Mouse (Mus musculus) neural tube, embryonic 13.5 days (tissue): ENCODE data around the gene Cklf. TPM values are rescaled to one million over a fixed set of nuclear protein-coding genes. Genes with fewer than 3 reads are reported as not detected.
"Not testable (repeated sequence)": the region's sequence is repeated elsewhere in the genome, so short reads cannot be mapped to it uniquely, and the experiment has no call there.

Experiments
- ATAC-seq: fragments of 200-750 bp; cut with Nextera tagmentation; 2 replicates; pipeline ENCODE4 v1.8.0; 2017; ENCODE audit warnings: low read depth, mild to moderate bottlenecking, moderate TSS enrichment, moderate library complexity
- H3K27ac ChIP-seq: fragments of 300-500 bp; sonication (generic); replicated peaks from 2 replicates; pipeline ENCODE4 v1.5.1; 2015; ENCODE audit warnings: moderate library complexity, mild to moderate bottlenecking, inconsistent platforms
- H3K27me3 ChIP-seq: fragments of 300-500 bp; sonication (generic); 2 replicates; pipeline ENCODE4 v1.6.1; 2015; ENCODE audit warnings: mild to moderate bottlenecking, inconsistent platforms
- H3K36me3 ChIP-seq: fragments of 300-500 bp; sonication (generic); 2 replicates; pipeline ENCODE4 v1.6.1; 2015; ENCODE audit warnings: mild to moderate bottlenecking, inconsistent platforms
- H3K4me1 ChIP-seq: fragments of 300-500 bp; sonication (generic); replicated peaks from 2 replicates; pipeline ENCODE4 v1.6.1; 2015; ENCODE audit warnings: inconsistent platforms
- H3K4me2 ChIP-seq: fragments of 300-500 bp; sonication (generic); 2 replicates; pipeline ENCODE4 v1.6.1; 2015; ENCODE audit warnings: inconsistent platforms, mild to moderate bottlenecking, moderate library complexity
- H3K4me3 ChIP-seq: fragments of 300-500 bp; sonication (generic); 2 replicates; pipeline ENCODE4 v1.5.1; 2015; ENCODE audit warnings: mild to moderate bottlenecking, inconsistent platforms
- H3K9ac ChIP-seq: fragments of 300-500 bp; sonication (generic); 2 replicates; pipeline ENCODE4 v1.6.1; 2015; ENCODE audit warnings: moderate library complexity, mild to moderate bottlenecking, inconsistent platforms
- H3K9me3 ChIP-seq: fragments of 300-500 bp; sonication (generic); 2 replicates; pipeline ENCODE4 v1.6.1; 2016; ENCODE audit warnings: inconsistent platforms
- WGBS: fragments of 180-500 bp; shearing (Covaris S2); methylation state at CpG from one replicate; pipeline ENCODE4 v1.1.7; 2015; 5-methylcytosine and 5-hydroxymethylcytosine counted together
- polyA plus RNA-seq: library from polyadenylated mRNA; unstranded; fragments of >200 nt; fragmentation: Nextera tagmentation; extraction: Ambion mirVana; gene quantifications from 2 replicates; pipeline ENCODE4 v1.2.1, GENCODE M21; 2015

The Cklf gene
- polyA plus RNA-seq, 1 experiment from 2014 or later = 34.9 TPM

DNA sequence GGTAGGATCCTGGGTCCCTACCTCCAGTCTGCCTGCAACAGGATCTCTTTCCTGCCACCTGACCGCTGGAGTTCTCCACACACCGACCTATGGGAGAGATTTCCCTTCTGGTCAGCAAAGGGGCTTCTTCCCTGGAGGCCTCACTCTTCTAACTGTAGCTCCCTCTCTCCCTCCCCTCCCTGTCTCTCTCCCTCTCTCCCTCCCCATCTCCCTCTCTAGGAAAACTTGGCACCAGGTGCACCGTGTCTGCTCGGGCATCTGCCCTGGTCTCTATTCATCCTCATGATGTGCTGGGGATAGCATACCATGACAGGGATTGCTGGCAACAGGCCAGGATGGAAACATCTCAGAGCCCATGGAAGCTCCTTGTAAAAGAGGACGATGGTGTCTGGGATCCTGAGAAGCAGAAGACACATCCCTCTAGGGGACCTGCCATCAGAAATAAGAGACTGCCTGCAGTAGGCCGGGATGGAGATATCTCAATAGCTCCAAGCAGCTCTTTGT, 18.3 kb downstream of the Cklf start:
- Histone ChIP-seq H3K4me1 (no peaks in the 10 kb centered on the region), H3K27ac (no peak overlapping the region), H3K9me3 (no peaks in the 10 kb centered on the region), H3K36me3 (peaks cover 9% of the 10 kb centered on the region; the same call in 1 of the 2 replicates), H3K27me3 (no peaks in the 10 kb centered on the region), H3K4me2 (no peak overlapping the region), H3K9ac (no peak overlapping the region), H3K4me3 (no peak overlapping the region)
- ATAC-seq = no peak
- WGBS = 82% methylated on average over 6 of the region's 6 CpGs

- not testable (repeated sequence) for H3K27ac ChIP-seq, H3K4me2 ChIP-seq, H3K9ac ChIP-seq, H3K4me1 ChIP-seq, H3K27me3 ChIP-seq, H3K36me3 ChIP-seq, H3K4me3 ChIP-seq, ATAC-seq, H3K9me3 ChIP-seq
- WGBS = 90% methylated on average over 12 of the region's 12 CpGs
Observed at GRCm38 (mm10) chr8:104293081-104293480, 42.4 kb downstream of the Cklf start, which contains the start of gene Cmtm2a. TSS of gene Cmtm2a (minus strand) at chr8:104293181.

DNA sequence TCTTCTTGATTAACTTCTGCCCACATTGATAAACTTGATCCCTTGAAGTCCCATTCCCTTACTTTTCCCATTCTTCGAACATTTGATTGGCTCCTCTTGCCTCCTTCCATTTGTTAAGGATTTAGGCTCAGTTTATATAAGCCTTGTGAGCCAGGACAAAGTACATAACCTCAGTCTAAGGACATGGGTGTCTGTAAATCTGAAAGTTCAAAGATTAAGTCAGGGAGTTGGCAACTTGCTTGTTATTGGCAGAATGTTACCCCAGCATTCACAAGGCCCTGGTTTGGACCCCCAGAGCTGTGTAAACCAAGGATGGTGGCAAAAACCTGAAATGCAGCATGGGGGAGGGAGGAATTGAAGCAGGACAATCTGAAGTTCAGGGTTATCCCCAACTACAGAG, 43.7 kb downstream of the Cklf start:
- H3K4me2 ChIP-seq = no peak overlapping the region
- H3K27ac ChIP-seq = no peak overlapping the region
- no peak overlapping the region for H3K9ac ChIP-seq
- WGBS = 81% methylated on average over 1 of the region's 1 CpGs
- H3K4me1 ChIP-seq = no peaks in the 10 kb centered on the region
- ATAC-seq = no peak
- H3K9me3 ChIP-seq = no peaks in the 10 kb centered on the region
- H3K4me3 ChIP-seq = no peak overlapping the region
- H3K27me3 ChIP-seq = no peaks in the 10 kb centered on the region
- H3K36me3 ChIP-seq = no peaks in the 10 kb centered on the region

- H3K9ac ChIP-seq, H3K27ac ChIP-seq, H3K36me3 ChIP-seq, H3K4me3 ChIP-seq, H3K9me3 ChIP-seq, H3K27me3 ChIP-seq, H3K4me2 ChIP-seq: not testable (repeated sequence)
- 6% methylated on average over 3 of the region's 3 CpGs for WGBS
- ATAC-seq = 0 out of 2 replicates have a peak, but pooled peaks have one; percentile 59
- H3K4me1 ChIP-seq = peaks cover 15% of the 10 kb centered on the region
Observed at GRCm38 (mm10) chr8:104301577-104301976, 50.9 kb downstream of the Cklf start.

DNA sequence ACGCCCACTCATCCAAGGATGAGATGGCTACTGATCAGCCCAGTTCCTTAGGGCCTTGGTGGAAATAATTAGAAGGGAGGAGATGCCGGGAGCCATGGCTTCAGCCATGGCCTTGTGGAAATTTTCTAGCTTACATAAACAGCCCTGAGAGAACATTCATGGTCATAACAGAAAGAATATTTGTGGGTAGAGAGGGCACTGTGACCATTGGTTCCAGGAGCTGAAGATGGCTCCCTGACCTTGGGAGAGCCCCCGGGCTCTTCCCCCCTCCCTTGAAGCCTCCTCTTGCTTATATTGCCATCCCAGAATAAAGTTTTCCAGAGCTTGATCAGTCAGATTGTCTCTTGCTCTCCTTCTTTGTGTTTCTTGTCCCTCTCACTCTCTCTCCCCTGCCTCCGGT, 51.9 kb downstream of the Cklf start:
- 87% methylated on average over 4 of the region's 4 CpGs for WGBS
- not testable (repeated sequence) for H3K36me3 ChIP-seq, H3K4me3 ChIP-seq, H3K9me3 ChIP-seq, H3K27ac ChIP-seq, H3K27me3 ChIP-seq, H3K9ac ChIP-seq, H3K4me2 ChIP-seq, ATAC-seq
- H3K4me1 ChIP-seq = peaks cover 15% of the 10 kb centered on the region

- Histone ChIP-seq H3K4me1 (peaks cover 15% of the 10 kb centered on the region), H3K9me3 (no peaks in the 10 kb centered on the region), H3K9ac (no peak overlapping the region), H3K27ac (no peak overlapping the region), H3K36me3 (no peaks in the 10 kb centered on the region), H3K27me3 (no peaks in the 10 kb centered on the region), H3K4me2 (no peak overlapping the region), H3K4me3 (no peak overlapping the region)
- no peak for ATAC-seq
- WGBS = 89% methylated on average over 11 of the region's 11 CpGs
Observed at GRCm38 (mm10) chr8:104304962-104305361, 54.3 kb downstream of the Cklf start.

DNA sequence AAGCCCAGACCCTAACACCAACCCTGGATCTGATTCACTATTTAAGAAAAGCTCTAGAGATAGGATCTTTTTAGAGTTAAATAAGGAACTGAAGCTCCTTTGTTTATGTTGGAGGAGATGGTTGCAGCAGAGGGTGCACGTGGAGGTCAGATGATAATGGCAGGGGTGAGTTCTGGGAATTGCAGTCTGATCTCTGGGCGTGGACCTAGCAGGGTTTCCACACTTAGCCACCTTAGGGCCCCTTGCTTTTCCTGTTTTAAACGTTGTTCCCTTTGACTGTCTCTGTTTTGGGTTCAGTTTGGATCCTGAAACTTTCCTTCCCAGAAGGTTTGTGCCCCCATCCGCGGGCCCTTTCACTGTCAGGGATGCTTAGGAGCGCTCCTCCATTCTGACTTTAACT, 57.7 kb downstream of the Cklf start:
- not testable (repeated sequence) for H3K4me1 ChIP-seq, H3K9me3 ChIP-seq, ATAC-seq, H3K9ac ChIP-seq, H3K36me3 ChIP-seq, H3K4me3 ChIP-seq, H3K27me3 ChIP-seq, H3K27ac ChIP-seq, H3K4me2 ChIP-seq
- 45% methylated on average over 6 of the region's 6 CpGs for WGBS

GRCm38 (mm10) chr8:104309441-104310155, 58.9 kb downstream of the Cklf start, which contains the start of the genes Gm45711 and Cmtm1:
TSS of gene Gm45711 (minus strand) at chr8:104310081.
TSS of gene Cmtm1 (minus strand) at chr8:104310145.
- not testable (repeated sequence) for H3K9ac ChIP-seq, H3K27ac ChIP-seq, H3K4me3 ChIP-seq, H3K36me3 ChIP-seq, H3K4me1 ChIP-seq, ATAC-seq, H3K4me2 ChIP-seq, H3K27me3 ChIP-seq, H3K9me3 ChIP-seq
- WGBS = 93% methylated on average over 35 of the region's 36 CpGs

GRCm38 (mm10) chr8:104312023-104312422, 61.4 kb downstream of the Cklf start:
- not testable (repeated sequence) for H3K9me3 ChIP-seq, H3K4me1 ChIP-seq, H3K4me3 ChIP-seq, H3K27ac ChIP-seq, H3K4me2 ChIP-seq, H3K9ac ChIP-seq, ATAC-seq, H3K27me3 ChIP-seq, H3K36me3 ChIP-seq
- 85% methylated on average over 3 of the region's 3 CpGs for WGBS

DNA sequence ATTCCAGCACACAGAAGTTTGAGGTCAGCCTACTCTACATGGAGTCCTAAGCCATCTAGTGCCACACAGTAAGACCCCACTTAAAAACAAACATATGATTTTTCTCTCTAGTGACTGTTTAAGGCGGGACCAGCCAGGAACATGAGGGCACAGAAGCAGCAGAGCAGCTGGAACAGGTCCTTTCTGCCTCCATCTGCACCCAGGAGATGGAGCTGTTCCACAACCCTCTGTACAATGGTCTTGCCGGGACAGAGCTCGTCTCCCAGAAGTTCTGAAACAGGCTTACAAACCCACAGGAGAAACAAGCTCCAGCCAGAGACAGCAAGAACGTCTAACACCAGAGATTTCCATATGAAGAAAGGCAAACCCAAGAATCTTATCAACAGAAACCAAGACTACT, 62.6 kb downstream of the Cklf start:
- Histone ChIP-seq H3K4me1 (no peaks in the 10 kb centered on the region), H3K27me3 (no peaks in the 10 kb centered on the region), H3K27ac (no peak overlapping the region), H3K4me3 (no peak overlapping the region), H3K36me3 (no peaks in the 10 kb centered on the region), H3K9me3 (no peaks in the 10 kb centered on the region), H3K9ac (no peak overlapping the region), H3K4me2 (no peak overlapping the region)
- no peak for ATAC-seq
- WGBS = 73% methylated on average over 4 of the region's 4 CpGs
